In genomic region chr17:85623161-85624050, GRCm38 (mm10) we compare ENCODE assay signal across 11 mouse cellular contexts. TPM values are rescaled to one million over a fixed set of nuclear protein-coding genes. Genes with fewer than 3 reads are reported as not detected.
DNase-seq lines count a peak whose midpoint lies in the region; ATAC-seq and TF ChIP-seq lines count a peak whose summit lies in the region.
"Had no signal": no experiment of that assay in that cellular context is flagged by ENCODE, and none has a peak within 500 bp of the region (broad histone marks: within the 10 kb centered on the region; RNA-seq: fewer than 3 reads in every experiment).

No protein-coding gene starts in this region.

- no peak for TF ChIP-seq EP300 in ES-Bruce4 (IDR thresholded peaks at IDR 0.05; ENCODE audit: insufficient read depth, low read depth, low read length)

- TF ChIP-seq CTCF in ES-Bruce4 (IDR thresholded peaks at IDR 0.05; ENCODE audit: low read depth, low read length), result no peak

- H3K4me3 ChIP-seq in heart, embryonic 10.5 days, result peak overlapping the region; percentile 36
- H3K4me3 ChIP-seq in ES-Bruce4 (ENCODE audit: low read depth, low read length), result peak overlapping the region; percentile 4; the same call in 1 of the 2 replicates
- peak overlapping the region; percentile 76 for H3K4me3 ChIP-seq in forebrain, embryonic 10.5 days
- H3K4me3 ChIP-seq in midbrain, embryonic 10.5 days, result peak overlapping the region; percentile 56

- H3K36me3 ChIP-seq in heart, embryonic 10.5 days, result no peaks in the 10 kb centered on the region
- H3K36me3 ChIP-seq in ES-Bruce4 (ENCODE audit: control insufficient read depth, insufficient read depth, low read length, poor library complexity, severe bottlenecking), result no peaks in the 10 kb centered on the region
- H3K36me3 ChIP-seq in forebrain, embryonic 10.5 days (replicated peaks), result peaks cover 21% of the 10 kb centered on the region
- no peaks in the 10 kb centered on the region for H3K36me3 ChIP-seq in midbrain, embryonic 10.5 days

- WGBS in heart, embryonic 10.5 days, result 1% methylated on average over 52 of the region's 52 CpGs
- under 1% methylated on average over 52 of the region's 52 CpGs for WGBS in forebrain, embryonic 10.5 days
- under 1% methylated on average over 40 of the region's 52 CpGs for WGBS in midbrain, embryonic 10.5 days

- no peaks in the 10 kb centered on the region for H3K9me3 ChIP-seq in heart, embryonic 10.5 days
- no peaks in the 10 kb centered on the region for H3K9me3 ChIP-seq in ES-Bruce4 (replicated peaks; ENCODE audit: control insufficient read depth, insufficient read depth, low read length, poor library complexity, severe bottlenecking)
- H3K9me3 ChIP-seq in forebrain, embryonic 10.5 days, result no peaks in the 10 kb centered on the region
- H3K9me3 ChIP-seq in midbrain, embryonic 10.5 days (replicated peaks), result no peaks in the 10 kb centered on the region

- H3K27ac ChIP-seq in heart, embryonic 10.5 days, result no peak overlapping the region
- H3K27ac ChIP-seq in ES-Bruce4 (ENCODE audit: insufficient read depth, low read length), result no peak overlapping the region
- H3K27ac ChIP-seq in forebrain, embryonic 10.5 days, result peak overlapping the region; percentile 95
- peak overlapping the region; percentile 81 for H3K27ac ChIP-seq in midbrain, embryonic 10.5 days (replicated peaks)

- no peak overlapping the region for H3K9ac ChIP-seq in ES-Bruce4 (ENCODE audit: low read depth, poor library complexity, severe bottlenecking)

- DNase-seq in heart, embryonic 10.5 days (ENCODE audit: low spot score), result no peak
- no peak for DNase-seq in heart, postnatal 10 days
- peak; percentile 61 for DNase-seq in forebrain, embryonic 10.5 days (ENCODE audit: extremely low spot score, low spot score)
- DNase-seq in midbrain, embryonic 10.5 days (ENCODE audit: low spot score), result peak; percentile 63
- no peak for DNase-seq in thymus, postnatal 10 days (ENCODE audit: low spot score in 2 of 2)
- no peak for DNase-seq in spleen, adult 18-20 months
- DNase-seq: left cerebral cortex, postnatal 4 days had no signal

- intact Hi-C loops in heart, postnatal 10 days (cut with DNase I), result no loop called here

- H3K27me3 ChIP-seq in heart, embryonic 10.5 days (ENCODE audit: insufficient read depth, poor library complexity, severe bottlenecking), result peaks cover 98% of the 10 kb centered on the region
- H3K27me3 ChIP-seq in ES-Bruce4 (ENCODE audit: control insufficient read depth, insufficient read depth, low read length, poor library complexity, severe bottlenecking), result peaks cover 48% of the 10 kb centered on the region
- peaks cover 100% of the 10 kb centered on the region for H3K27me3 ChIP-seq in forebrain, embryonic 10.5 days (ENCODE audit: poor library complexity, severe bottlenecking)
- peaks cover 100% of the 10 kb centered on the region for H3K27me3 ChIP-seq in midbrain, embryonic 10.5 days (ENCODE audit: low read depth, poor library complexity, severe bottlenecking)

- no peak for ATAC-seq in megakaryocyte progenitor cell, adult 5-6 weeks (replicated peaks; ENCODE audit: poor library complexity)

- peaks cover 27% of the 10 kb centered on the region for H3K4me1 ChIP-seq in heart, embryonic 10.5 days
- no peaks in the 10 kb centered on the region for H3K4me1 ChIP-seq in ES-Bruce4 (ENCODE audit: control insufficient read depth, insufficient read depth, low read length)
- peaks cover 98% of the 10 kb centered on the region for H3K4me1 ChIP-seq in forebrain, embryonic 10.5 days
- H3K4me1 ChIP-seq in midbrain, embryonic 10.5 days, result peaks cover 71% of the 10 kb centered on the region

- TF ChIP-seq POLR2A in ES-Bruce4 (IDR thresholded peaks at IDR 0.05; ENCODE audit: insufficient read depth, low read length), result no peak

RNA-seq across cellular contexts. Expression of gene Six3, which starts 10.0 kb away (rescaled TPM):
- polyA plus RNA-seq in heart, embryonic 10.5 days (2016; fragmentation: Nextera tagmentation; extraction: Ambion mirVana), result 0.06 TPM in 1 of 2 replicates, not detected in the other
- total RNA-seq in heart, postnatal 10 days (2021), result not detected
- polyA plus RNA-seq in ES-Bruce4 (2011; ENCODE audit: insufficient read depth, insufficient read length, low read depth, missing spikeins), result 0.26 TPM in 1 of 2 replicates, not detected in the other
- 13.1 and 15.5 TPM in 2 replicates for polyA plus RNA-seq in forebrain, embryonic 10.5 days (2016; fragmentation: Nextera tagmentation; extraction: Ambion mirVana)
- polyA plus RNA-seq in midbrain, embryonic 10.5 days (2016; fragmentation: Nextera tagmentation; extraction: Ambion mirVana), result 4.0 and 7.9 TPM in 2 replicates
- total RNA-seq in megakaryocyte progenitor cell, adult 5-6 weeks (2015), result not detected in 2 replicates
- not detected in 2 replicates for total RNA-seq in megakaryocyte progenitor cell, adult 5-6 weeks (2017)
- total RNA-seq: hematopoietic stem cell, adult 5-6 weeks; megakaryocyte-erythroid progenitor cell, adult 5-6 weeks had no signal

Comparison
In these comparisons a context has a peak if more than half of its experiments do, and no peak if none do; other contexts are left out.
1. DNase-seq: peak in forebrain, embryonic 10.5 days (single experiment) and midbrain, embryonic 10.5 days (single experiment); none in heart, embryonic 10.5 days (single experiment), heart, postnatal 10 days (0 of 2), thymus, postnatal 10 days (0 of 2) and spleen, adult 18-20 months (0 of 2).
2. H3K27ac ChIP-seq: peak in forebrain, embryonic 10.5 days (single experiment) and midbrain, embryonic 10.5 days (single experiment); none in heart, embryonic 10.5 days (single experiment) and ES-Bruce4 (single experiment).
3. H3K4me3 ChIP-seq: peak in every context shown above with its lines; median percentile 76 in forebrain, embryonic 10.5 days; 56 in midbrain, embryonic 10.5 days; 36 in heart, embryonic 10.5 days; 4 in ES-Bruce4.